Mouse (Mus musculus): ENCODE measurements around the gene Lamtor5. TPM values are rescaled to one million over a fixed set of nuclear protein-coding genes. Genes with fewer than 3 reads are reported as not detected.

Lamtor5 gene
- 44.5 to 56.1 TPM (median 48.4 TPM) in 4 replicates for total RNA-seq (2023; ENCODE audit: inconsistent age)

GRCm38 (mm10) chr3:107278479-107279269 lies at the start of gene Lamtor5:
TSS of gene Lamtor5 (plus strand) at chr3:107278858.

GRCm38 (mm10) chr3:107230527-107230926 lies 48.1 kb upstream of the Lamtor5 start, which contains the start of gene A630076J17Rik:
TSS of gene A630076J17Rik (plus strand) at chr3:107230614.

GRCm38 (mm10) chr3:107239607-107240006 lies 39.1 kb upstream of the Lamtor5 start, which contains the start of gene Prok1:
TSS of gene Prok1 (minus strand) at chr3:107239707.

GRCm38 (mm10) chr3:107290764-107291381 lies 12.2 kb downstream of the Lamtor5 start, which contains the start of gene Slc16a4:
TSS of gene Slc16a4 (plus strand) at chr3:107291230.

Other genes with a start within 250 kb of the Lamtor5 start
- gene Kcna3, start 242.7 kb upstream of the Lamtor5 start, total RNA-seq (2023; ENCODE audit: inconsistent age) = 38.7 to 43.4 TPM (median 39.0 TPM) in 4 replicates
- 0.16 to 0.39 TPM (median 0.22 TPM) in 4 replicates for gene Kcna2, start 177.7 kb upstream of the Lamtor5 start, total RNA-seq (2023; ENCODE audit: inconsistent age)
- not detected in 4 replicates for gene Kcna10, start 95.8 kb upstream of the Lamtor5 start, total RNA-seq (2023; ENCODE audit: inconsistent age)
- not detected in 4 replicates for gene Cym, start 57.1 kb upstream of the Lamtor5 start, total RNA-seq (2023; ENCODE audit: inconsistent age)
- gene A630076J17Rik, start 48.2 kb upstream of the Lamtor5 start, total RNA-seq (2023; ENCODE audit: inconsistent age) = not detected in 4 replicates
- gene Prok1, start 39.2 kb upstream of the Lamtor5 start, total RNA-seq (2023; ENCODE audit: inconsistent age) = not detected in 4 replicates
- gene Slc16a4, start 12.4 kb downstream of the Lamtor5 start, total RNA-seq (2023; ENCODE audit: inconsistent age) = 0.42 to 0.90 TPM (median 0.59 TPM) in 4 replicates
- 62.7 to 70.0 TPM (median 66.3 TPM) in 4 replicates for gene Rbm15, start 54.8 kb downstream of the Lamtor5 start, total RNA-seq (2023; ENCODE audit: inconsistent age)
- gene Kcnc4, start 180.7 kb downstream of the Lamtor5 start, total RNA-seq (2023; ENCODE audit: inconsistent age) = not detected in 4 replicates
- not detected in 4 replicates for gene Slc6a17, start 239.2 kb downstream of the Lamtor5 start, total RNA-seq (2023; ENCODE audit: inconsistent age)

Data from B cell, adult (primary cell).